Mouse (Mus musculus) thymus, adult 2 months (tissue): Measurements from ENCODE around the gene Olfr693. TPM values are rescaled to one million over a fixed set of nuclear protein-coding genes. Genes with fewer than 3 reads are reported as not detected.
"Not testable (repeated sequence)": the region's sequence is repeated elsewhere in the genome, so short reads cannot be mapped to it uniquely, and the experiment has no call there.

Source experiments
- DNase-seq: peaks from one replicate; pipeline ENCODE4 v3.0.0; 2021
- H3K27ac ChIP-seq: fragments of 200-500 bp; 2 replicates; pipeline ENCODE4 v1.5.1; 2012; ENCODE audit warnings: low read length, control low read depth; ENCODE audit not compliant: control insufficient read depth, insufficient read depth
- H3K27me3 ChIP-seq: fragments of 200-500 bp; 2 replicates; pipeline ENCODE4 v1.6.1; 2012; ENCODE audit warnings: mild to moderate bottlenecking, low read length, moderate library complexity, mixed read lengths; ENCODE audit not compliant: control insufficient read depth, insufficient read depth
- H3K36me3 ChIP-seq: fragments of 200-500 bp; 2 replicates; pipeline ENCODE4 v1.6.1; 2012; ENCODE audit warnings: mild to moderate bottlenecking, low read length, moderate library complexity; ENCODE audit not compliant: control insufficient read depth, insufficient read depth
- H3K4me1 ChIP-seq: fragments of 200-500 bp; replicated peaks from 2 replicates; pipeline ENCODE4 v1.6.1; 2012; ENCODE audit warnings: low read length; ENCODE audit not compliant: control insufficient read depth, insufficient read depth
- H3K4me3 ChIP-seq: fragments of 200-500 bp; 2 replicates; pipeline ENCODE4 v1.5.1; 2012; ENCODE audit warnings: mild to moderate bottlenecking, low read length, control low read depth, moderate library complexity; ENCODE audit not compliant: control insufficient read depth, insufficient read depth
- CTCF ChIP-seq: fragments of 200-500 bp; IDR thresholded peaks from 2 replicates; pipeline ENCODE4 v1.5.1; 2012; ENCODE audit warnings: mild to moderate bottlenecking, control low read depth, low read length, moderate library complexity, borderline replicate concordance; ENCODE audit not compliant: control insufficient read depth, poor library complexity, insufficient read depth; ENCODE audit errors: extremely low read depth
- POLR2A ChIP-seq: fragments of 200-500 bp; IDR thresholded peaks from 2 replicates; pipeline ENCODE4 v1.6.1; 2012; ENCODE audit warnings: mild to moderate bottlenecking, low read length, control low read depth, moderate library complexity; ENCODE audit not compliant: control insufficient read depth, poor library complexity, insufficient read depth; ENCODE audit errors: extremely low read depth
- WGBS: fragments of 180-500 bp; shearing (Covaris S2); methylation state at CpG from one replicate; pipeline ENCODE4 v1.1.7; 2018; 5-methylcytosine and 5-hydroxymethylcytosine counted together
- polyA plus RNA-seq: library from polyadenylated mRNA; depleted of rRNA; stranded (reverse); fragments of >200 nt; gene quantifications from 2 replicates; pipeline ENCODE4 v1.2.3, GENCODE M21; 2012; rRNA removed

The Olfr693 gene
- not detected in 2 replicates for polyA plus RNA-seq

DNA sequence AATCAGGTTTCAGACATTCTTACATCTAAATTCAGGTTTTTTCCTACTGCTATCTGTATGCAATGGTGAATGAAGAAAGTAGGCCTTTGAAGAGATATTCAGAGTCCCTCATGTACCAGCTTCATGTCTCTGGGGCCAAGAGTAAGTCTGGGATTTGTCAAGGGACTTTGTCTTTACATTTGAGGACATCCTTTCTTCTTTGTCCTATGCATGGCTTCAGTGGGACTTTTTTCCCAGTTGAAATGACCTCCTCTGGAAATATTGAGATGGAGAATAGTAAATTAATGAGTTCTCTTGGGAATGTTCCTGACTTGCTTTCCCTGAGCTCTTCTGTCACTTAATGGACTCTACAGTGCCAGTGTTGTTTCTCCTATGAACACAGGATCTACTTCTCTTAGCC, at the start of gene Olfr693:
TSS of gene Olfr693 (minus strand) at position 101 of the 400 bp plus-strand sequence.
- no peaks in the 10 kb centered on the region for H3K4me1 ChIP-seq
- H3K27ac ChIP-seq = no peak within 1 kb of the TSS
- H3K4me3 ChIP-seq = no peak within 1 kb of the TSS
- H3K36me3 ChIP-seq = no peaks in the 10 kb centered on the region
- DNase-seq = no peak
- no peaks in the 10 kb centered on the region for H3K27me3 ChIP-seq
- TF ChIP-seq CTCF = no peak
- TF ChIP-seq POLR2A = no peak

DNA sequence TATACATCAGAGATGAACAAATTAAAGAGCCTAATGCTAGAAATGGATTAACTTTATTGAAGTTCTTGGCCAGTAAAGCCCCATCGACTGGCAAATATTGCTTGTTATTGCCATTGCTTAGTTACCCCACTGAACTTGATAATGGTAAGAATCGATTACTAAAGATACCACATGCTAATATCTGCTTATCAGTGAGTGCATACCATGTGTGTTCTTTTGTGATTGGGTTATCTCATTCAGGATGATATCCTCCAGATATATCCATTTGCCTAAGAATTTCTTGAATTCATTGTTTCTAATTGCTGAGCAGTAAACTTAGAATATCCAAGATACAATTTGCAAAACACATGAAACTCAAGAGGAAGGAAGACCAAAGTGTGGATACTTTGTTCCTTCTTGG, 45.3 kb upstream of the Olfr693 start:
- H3K27ac ChIP-seq, DNase-seq, H3K4me3 ChIP-seq, H3K36me3 ChIP-seq, H3K4me1 ChIP-seq, H3K27me3 ChIP-seq: not testable (repeated sequence)
- WGBS = 96% methylated on average over 2 of the region's 2 CpGs

DNA sequence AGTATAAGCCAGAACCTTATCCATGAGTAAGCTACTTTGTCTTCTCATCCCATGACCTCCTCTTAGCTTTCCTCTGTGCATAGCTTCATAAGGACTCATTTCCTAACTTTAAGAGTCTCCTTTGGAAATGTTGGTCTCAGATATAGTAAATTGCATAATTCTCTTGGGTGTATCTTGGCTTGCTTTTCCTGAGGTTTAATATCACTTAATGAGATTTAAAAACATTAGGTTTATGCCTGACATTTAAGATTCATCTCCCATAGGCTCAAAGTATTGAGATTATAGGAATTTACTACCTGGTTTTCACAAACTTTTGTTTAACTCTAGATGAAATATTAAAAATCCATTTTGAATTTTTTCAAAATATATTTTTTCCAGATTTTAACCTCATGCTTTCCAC, 35.9 kb upstream of the Olfr693 start, which contains the start of gene Olfr695:
TSS of gene Olfr695 (minus strand) at position 101 of the 400 bp plus-strand sequence.
- no peak within 1 kb of the TSS for H3K27ac ChIP-seq
- no peaks in the 10 kb centered on the region for H3K27me3 ChIP-seq
- no peak for DNase-seq
- no peak for TF ChIP-seq CTCF
- TF ChIP-seq POLR2A = no peak
- no peak within 1 kb of the TSS for H3K4me3 ChIP-seq
- no peaks in the 10 kb centered on the region for H3K4me1 ChIP-seq
- H3K36me3 ChIP-seq = no peaks in the 10 kb centered on the region

DNA sequence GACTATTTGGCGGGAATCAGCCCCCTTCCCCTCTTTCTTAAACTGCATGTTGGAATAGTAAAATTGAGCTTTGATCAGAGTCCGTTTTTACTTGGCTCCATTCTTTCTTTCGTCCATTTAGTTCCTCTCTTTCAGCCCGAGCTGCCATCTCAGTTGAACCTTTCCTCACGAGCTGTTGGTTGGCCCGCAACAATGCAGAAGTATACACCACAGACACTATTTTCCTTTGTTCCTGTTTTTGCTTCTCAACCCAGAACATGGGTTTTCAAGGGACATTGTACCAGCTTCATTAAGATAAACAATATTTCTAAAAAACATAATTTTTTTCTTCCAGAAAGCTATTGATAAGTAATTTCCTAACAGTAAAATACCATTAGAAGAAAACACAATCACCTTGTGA, 31.1 kb upstream of the Olfr693 start:
- Histone ChIP-seq H3K27ac (no peak overlapping the region), H3K27me3 (no peaks in the 10 kb centered on the region), H3K4me1 (no peaks in the 10 kb centered on the region), H3K4me3 (no peak overlapping the region), H3K36me3 (no peaks in the 10 kb centered on the region)
- TF ChIP-seq CTCF (no peak), POLR2A (no peak)
- 59% methylated on average over 6 of the region's 6 CpGs for WGBS
- no peak for DNase-seq

DNA sequence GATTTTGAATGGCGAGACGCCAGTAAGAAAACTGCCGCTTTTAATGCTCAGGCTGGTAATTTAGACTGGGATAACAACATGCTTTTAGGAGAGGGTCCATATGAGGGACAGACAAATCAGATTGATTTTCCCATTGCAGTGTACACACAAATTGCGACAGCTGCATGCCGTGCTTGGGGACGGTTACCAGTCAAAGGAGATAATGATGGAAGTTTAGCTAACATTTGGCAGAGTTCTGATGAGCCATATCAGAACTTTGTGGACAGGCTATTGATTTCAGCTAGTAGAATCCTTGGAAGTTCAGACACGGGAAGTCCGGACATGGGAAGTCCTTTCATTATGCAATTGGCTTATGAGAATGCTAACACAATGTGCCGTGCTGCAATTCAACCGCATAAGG, 27.3 kb upstream of the Olfr693 start:
- 98% methylated on average over 10 of the region's 10 CpGs for WGBS
- not testable (repeated sequence) for H3K36me3 ChIP-seq, H3K4me3 ChIP-seq, H3K27me3 ChIP-seq, DNase-seq, H3K27ac ChIP-seq, H3K4me1 ChIP-seq

DNA sequence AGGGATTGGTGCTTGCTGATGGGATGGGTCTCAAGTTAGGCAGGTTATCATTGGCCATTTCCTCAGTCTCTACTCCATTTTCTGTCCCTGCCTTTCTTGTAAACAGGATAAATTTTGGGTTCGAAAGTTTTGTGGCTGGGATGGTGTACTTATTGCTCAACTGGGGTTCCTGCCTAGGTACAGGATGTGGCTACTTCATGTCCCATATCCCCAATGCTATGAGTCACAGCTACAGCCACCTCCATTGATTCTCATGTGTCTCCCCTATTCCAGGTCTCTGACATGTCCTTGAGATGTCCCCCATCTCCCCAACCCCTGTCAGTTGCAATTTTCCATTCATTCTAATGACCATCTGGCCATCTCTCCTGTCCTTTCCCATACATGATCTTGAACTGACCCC, 16.5 kb upstream of the Olfr693 start:
- H3K36me3 ChIP-seq = no peaks in the 10 kb centered on the region
- no peaks in the 10 kb centered on the region for H3K27me3 ChIP-seq
- H3K4me3 ChIP-seq = no peak overlapping the region
- no peaks in the 10 kb centered on the region for H3K4me1 ChIP-seq
- TF ChIP-seq POLR2A = no peak
- TF ChIP-seq CTCF = no peak
- 82% methylated on average over 1 of the region's 1 CpGs for WGBS
- DNase-seq = no peak
- no peak overlapping the region for H3K27ac ChIP-seq

DNA sequence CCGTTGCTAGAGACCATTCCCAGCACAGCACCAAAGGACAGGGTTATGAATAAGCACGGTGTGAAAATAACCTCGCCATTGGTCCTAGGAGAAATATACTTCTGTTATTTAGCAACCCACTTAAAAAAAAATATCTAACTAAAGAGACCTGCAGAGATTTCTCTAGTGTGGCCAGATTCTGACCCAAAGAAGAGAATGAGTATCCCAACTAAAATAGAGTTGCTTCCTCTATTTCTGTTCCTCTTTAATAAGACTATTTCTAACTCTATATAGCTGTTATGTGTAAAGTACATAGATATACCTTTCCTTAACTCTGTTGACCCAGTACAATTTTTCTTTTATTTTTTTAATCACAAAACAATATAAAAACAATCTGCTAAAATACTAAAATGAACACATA, 12.6 kb upstream of the Olfr693 start:
- Histone ChIP-seq H3K4me3 (no peak overlapping the region), H3K36me3 (no peaks in the 10 kb centered on the region), H3K4me1 (no peaks in the 10 kb centered on the region), H3K27me3 (no peaks in the 10 kb centered on the region), H3K27ac (no peak overlapping the region)
- 95% methylated on average over 3 of the region's 3 CpGs for WGBS
- no peak for TF ChIP-seq POLR2A
- no peak for TF ChIP-seq CTCF
- no peak for DNase-seq

DNA sequence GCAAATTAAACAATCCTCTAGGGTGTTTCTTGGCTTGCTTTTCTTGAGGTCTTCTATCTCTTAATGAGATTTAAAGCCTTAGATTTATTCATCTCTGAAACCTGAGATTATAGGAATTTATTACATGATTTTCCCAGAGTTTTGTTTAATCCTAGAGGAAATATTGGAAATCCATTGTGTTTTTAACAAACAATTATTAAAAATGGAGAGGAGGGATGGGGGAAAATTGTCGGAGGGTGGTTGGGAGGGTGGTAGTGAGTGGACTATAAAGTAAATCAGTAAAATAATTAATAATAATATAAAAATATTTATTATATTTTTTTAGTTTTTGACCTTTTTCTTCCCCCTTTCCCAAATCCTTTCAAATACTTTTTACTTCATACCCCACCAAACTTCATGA, 11.3 kb upstream of the Olfr693 start, which contains the start of gene Olfr694:
TSS of gene Olfr694 (minus strand) at position 101 of the 400 bp plus-strand sequence.
- H3K27ac ChIP-seq = no peak within 1 kb of the TSS
- no peak for DNase-seq
- TF ChIP-seq CTCF (no peak), POLR2A (no peak)
- H3K4me3 ChIP-seq = no peak within 1 kb of the TSS
- 100% methylated on average over 1 of the region's 1 CpGs for WGBS
- no peaks in the 10 kb centered on the region for H3K4me1 ChIP-seq
- H3K27me3 ChIP-seq = no peaks in the 10 kb centered on the region
- no peaks in the 10 kb centered on the region for H3K36me3 ChIP-seq
